Mouse (Mus musculus): ENCODE results near the gene Krt7. TPM values are rescaled to one million over a fixed set of nuclear protein-coding genes. Genes with fewer than 3 reads are reported as not detected.

Gene Krt7
- polyA plus RNA-seq, 2 experiments: 0.85 to 1.5 TPM

GRCm38 (mm10) chr15:101436611-101437010, 25.8 kb downstream of the Krt7 start:
- H3K9ac ChIP-seq (replicated peaks): no peak overlapping the region
- no peak overlapping the region for H3K4me3 ChIP-seq (ENCODE audit: insufficient read depth in 1 of 2, low read depth in 2 of 2, low read length in 2 of 2)
- no peaks in the 10 kb centered on the region for H3K4me1 ChIP-seq (replicated peaks; ENCODE audit: control insufficient read depth in 2 of 2, insufficient read depth in 2 of 2, low read length in 1 of 2)
- no peak overlapping the region for H3K4me2 ChIP-seq (ENCODE audit: low read depth)
- TF ChIP-seq CTCF (IDR thresholded peaks at IDR 0.05; ENCODE audit: low read depth): no peak
- TF ChIP-seq EP300 (IDR thresholded peaks at IDR 0.05; ENCODE audit: low read depth): no peak
- H3K9me3 ChIP-seq (ENCODE audit: control insufficient read depth, low read length): no peaks in the 10 kb centered on the region
- DNase-seq (ENCODE audit: low read depth in 3 of 3, low spot score in 3 of 3) (no peak), ATAC-seq (ENCODE audit: insufficient read depth) (no peak)
- no peak overlapping the region for H3K27ac ChIP-seq
- 73% methylated on average over 7 of the region's 7 CpGs for WGBS (ENCODE audit: insufficient replicate concordance)
- no peaks in the 10 kb centered on the region for H3K36me3 ChIP-seq (replicated peaks; ENCODE audit: control insufficient read depth, insufficient read depth, low read depth)
- peaks cover 11% of the 10 kb centered on the region for H3K27me3 ChIP-seq (ENCODE audit: control insufficient read depth, insufficient read depth, low read length)

- TF ChIP-seq EP300 (IDR thresholded peaks at IDR 0.05; ENCODE audit: low read depth) (no peak), CTCF (IDR thresholded peaks at IDR 0.05; ENCODE audit: low read depth) (no peak)
- no peak within 1 kb of the TSS for H3K4me2 ChIP-seq (ENCODE audit: low read depth)
- DNase-seq (ENCODE audit: low read depth in 3 of 3, low spot score in 3 of 3): no peak
- no peaks in the 10 kb centered on the region for H3K36me3 ChIP-seq (replicated peaks; ENCODE audit: control insufficient read depth, insufficient read depth, low read depth)
- no peak within 1 kb of the TSS for H3K9ac ChIP-seq (replicated peaks)
- H3K27me3 ChIP-seq (ENCODE audit: control insufficient read depth, insufficient read depth, low read length): peaks cover 11% of the 10 kb centered on the region
- ATAC-seq (ENCODE audit: insufficient read depth): no peak
- no peaks in the 10 kb centered on the region for H3K9me3 ChIP-seq (ENCODE audit: control insufficient read depth, low read length)
- no peak within 1 kb of the TSS for H3K27ac ChIP-seq
- WGBS (ENCODE audit: insufficient replicate concordance): 3% methylated on average over 34 of the region's 34 CpGs
- no peaks in the 10 kb centered on the region for H3K4me1 ChIP-seq (replicated peaks; ENCODE audit: control insufficient read depth in 2 of 2, insufficient read depth in 2 of 2, low read length in 1 of 2)
- no peak within 1 kb of the TSS for H3K4me3 ChIP-seq (ENCODE audit: insufficient read depth in 1 of 2, low read depth in 2 of 2, low read length in 2 of 2)
These were observed 27.7 kb downstream of the Krt7 start, which contains the start of gene Krt87 for GRCm38 (mm10) chr15:101438555-101438954. Gene Krt87, minus strand, starts transcription at chr15:101438804.

- no peak for DNase-seq (ENCODE audit: low read depth in 3 of 3, low spot score in 3 of 3)
- peaks cover 11% of the 10 kb centered on the region for H3K27me3 ChIP-seq (ENCODE audit: control insufficient read depth, insufficient read depth, low read length)
- no peaks in the 10 kb centered on the region for H3K9me3 ChIP-seq (ENCODE audit: control insufficient read depth, low read length)
- no peak for TF ChIP-seq CTCF (IDR thresholded peaks at IDR 0.05; ENCODE audit: low read depth)
- no peak overlapping the region for H3K4me2 ChIP-seq (ENCODE audit: low read depth)
- no peak for ATAC-seq (ENCODE audit: insufficient read depth)
- H3K36me3 ChIP-seq (replicated peaks; ENCODE audit: control insufficient read depth, insufficient read depth, low read depth): no peaks in the 10 kb centered on the region
- WGBS (ENCODE audit: insufficient replicate concordance): 59% methylated on average over 4 of the region's 4 CpGs
- H3K27ac ChIP-seq: no peak overlapping the region
- H3K4me3 ChIP-seq (ENCODE audit: insufficient read depth in 1 of 2, low read depth in 2 of 2, low read length in 2 of 2): no peak overlapping the region
- no peaks in the 10 kb centered on the region for H3K4me1 ChIP-seq (replicated peaks; ENCODE audit: control insufficient read depth in 2 of 2, insufficient read depth in 2 of 2, low read length in 1 of 2)
- H3K9ac ChIP-seq (replicated peaks): no peak overlapping the region
These were observed 30.0 kb downstream of the Krt7 start for GRCm38 (mm10) chr15:101440837-101441236.

GRCm38 (mm10) chr15:101446572-101446971, 35.7 kb downstream of the Krt7 start:
- Histone ChIP-seq H3K4me3 (ENCODE audit: insufficient read depth in 1 of 2, low read depth in 2 of 2, low read length in 2 of 2) (no peak overlapping the region), H3K36me3 (replicated peaks; ENCODE audit: control insufficient read depth, insufficient read depth, low read depth) (no peaks in the 10 kb centered on the region), H3K9ac (replicated peaks) (no peak overlapping the region), H3K9me3 (ENCODE audit: control insufficient read depth, low read length) (no peaks in the 10 kb centered on the region), H3K27me3 (ENCODE audit: control insufficient read depth, insufficient read depth, low read length) (no peaks in the 10 kb centered on the region), H3K27ac (no peak overlapping the region), H3K4me2 (ENCODE audit: low read depth) (no peak overlapping the region), H3K4me1 (replicated peaks; ENCODE audit: control insufficient read depth in 2 of 2, insufficient read depth in 2 of 2, low read length in 1 of 2) (no peaks in the 10 kb centered on the region)
- no peak for DNase-seq (ENCODE audit: low read depth in 3 of 3, low spot score in 3 of 3)
- TF ChIP-seq EP300 (IDR thresholded peaks at IDR 0.05; ENCODE audit: low read depth) (no peak), CTCF (IDR thresholded peaks at IDR 0.05; ENCODE audit: low read depth) (no peak)
- WGBS (ENCODE audit: insufficient replicate concordance): 57% methylated on average over 11 of the region's 11 CpGs
- no peak for ATAC-seq (ENCODE audit: insufficient read depth)

GRCm38 (mm10) chr15:101447444-101447843, 36.6 kb downstream of the Krt7 start, which contains the start of gene Krt88:
Gene Krt88, plus strand, starts transcription at chr15:101447744.
- Histone ChIP-seq H3K4me3 (ENCODE audit: insufficient read depth in 1 of 2, low read depth in 2 of 2, low read length in 2 of 2) (no peak within 1 kb of the TSS), H3K4me1 (replicated peaks; ENCODE audit: control insufficient read depth in 2 of 2, insufficient read depth in 2 of 2, low read length in 1 of 2) (no peaks in the 10 kb centered on the region), H3K9ac (replicated peaks) (no peak within 1 kb of the TSS), H3K9me3 (ENCODE audit: control insufficient read depth, low read length) (no peaks in the 10 kb centered on the region), H3K36me3 (replicated peaks; ENCODE audit: control insufficient read depth, insufficient read depth, low read depth) (no peaks in the 10 kb centered on the region), H3K27me3 (ENCODE audit: control insufficient read depth, insufficient read depth, low read length) (no peaks in the 10 kb centered on the region), H3K27ac (no peak within 1 kb of the TSS), H3K4me2 (ENCODE audit: low read depth) (no peak within 1 kb of the TSS)
- ATAC-seq (ENCODE audit: insufficient read depth) (no peak), DNase-seq (ENCODE audit: low read depth in 3 of 3, low spot score in 3 of 3) (no peak)
- TF ChIP-seq EP300 (IDR thresholded peaks at IDR 0.05; ENCODE audit: low read depth) (no peak), CTCF (IDR thresholded peaks at IDR 0.05; ENCODE audit: low read depth) (no peak)
- WGBS (ENCODE audit: insufficient replicate concordance): 37% methylated on average over 2 of the region's 2 CpGs
